Mouse (Mus musculus) myocyte (in vitro differentiated cells): Measurements from ENCODE around the gene Tcp10c.
"Not testable (repeated sequence)": the region's sequence is repeated elsewhere in the genome, so short reads cannot be mapped to it uniquely, and the experiment has no call there.

Experiments used
- CEBPB ChIP-seq: IDR thresholded peaks from 2 replicates; pipeline ENCODE4 v1.6.1; 2011; ENCODE audit warnings: mild to moderate bottlenecking, moderate library complexity; ENCODE audit not compliant: poor library complexity, insufficient read depth, severe bottlenecking
- E2F4 ChIP-seq: IDR thresholded peaks from one replicate; pipeline ENCODE4 v1.6.1; 2011; ENCODE audit warnings: mild to moderate bottlenecking, control low read depth, moderate library complexity; ENCODE audit not compliant: insufficient read depth
- MAX ChIP-seq: IDR thresholded peaks from one replicate; pipeline ENCODE4 v1.6.1; 2011; ENCODE audit warnings: low read depth, mild to moderate bottlenecking, control low read depth
- MYOG ChIP-seq, 3 experiments: IDR thresholded peaks; one replicate each; pipeline ENCODE4 v1.6.1; 2011; ENCODE audit warnings: control low read depth in 2 of 3, low read depth in 2 of 3, mild to moderate bottlenecking in 2 of 3; ENCODE audit not compliant: insufficient read length in 2 of 3, control insufficient read depth in 1 of 3, insufficient read depth in 1 of 3
- POLR2A ChIP-seq: IDR thresholded peaks from one replicate; pipeline ENCODE4 v1.6.1; 2011; ENCODE audit warnings: low read depth, mild to moderate bottlenecking, control low read depth, moderate library complexity; ENCODE audit not compliant: insufficient read length
- POLR2AphosphoS2 ChIP-seq: IDR thresholded peaks from one replicate; pipeline ENCODE4 v1.6.1; 2011; ENCODE audit warnings: low read depth, control low read depth; ENCODE audit not compliant: insufficient read length
- REST ChIP-seq: IDR thresholded peaks from one replicate; pipeline ENCODE4 v1.6.1; 2011; ENCODE audit warnings: mild to moderate bottlenecking, control low read depth, moderate library complexity; ENCODE audit not compliant: insufficient read depth, insufficient read length
- SRF ChIP-seq: IDR thresholded peaks from one replicate; pipeline ENCODE4 v1.6.1; 2011; ENCODE audit warnings: low read depth; ENCODE audit not compliant: control insufficient read depth, insufficient read length
- TCF12 ChIP-seq: IDR thresholded peaks from one replicate; pipeline ENCODE4 v1.6.1; 2011; ENCODE audit warnings: mild to moderate bottlenecking, control low read depth; ENCODE audit not compliant: poor library complexity, insufficient read depth, severe bottlenecking
- USF1 ChIP-seq: IDR thresholded peaks from one replicate; pipeline ENCODE4 v1.6.1; 2011; ENCODE audit warnings: low read depth, mild to moderate bottlenecking, control low read depth, moderate library complexity

DNA sequence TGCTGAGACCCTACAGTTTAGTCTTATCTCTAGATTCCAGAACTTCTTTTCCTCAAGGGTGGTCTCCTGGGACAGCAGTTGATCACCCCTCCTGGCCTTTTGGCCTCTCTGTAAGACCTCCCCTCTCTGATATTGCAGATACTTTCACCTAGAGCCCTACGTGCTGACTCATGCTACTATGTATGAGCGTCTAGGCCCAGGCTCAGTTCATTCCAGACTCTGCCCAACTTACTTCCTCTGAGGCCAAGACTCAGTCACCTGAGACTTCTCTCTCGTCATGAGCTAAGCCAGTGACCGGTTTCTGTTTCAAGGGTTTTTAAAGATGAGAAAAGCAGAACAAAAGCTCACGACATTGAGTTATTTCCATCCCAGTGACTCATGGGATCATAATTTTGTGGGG, 4.8 kb upstream of the Tcp10c start:
- not testable (repeated sequence) for TF ChIP-seq POLR2A; USF1; CEBPB; MAX; SRF; MYOG (IDR thresholded peaks at IDR 0.05; ENCODE audit: control insufficient read depth in 1 of 3, insufficient read depth in 1 of 3, insufficient read length in 2 of 3, low read depth in 2 of 3); TCF12; REST; E2F4; POLR2AphosphoS2
